Mouse (Mus musculus) limb, embryonic 12.5 days (tissue): ENCODE measurements at regions not wholly inside any gene's neighbourhood (a gene's known extent, or its start where the extent isn't known, plus 50 kb on each side); places are given as distances from the start of the nearest gene placed in this dataset. TPM values are rescaled to one million over a fixed set of nuclear protein-coding genes. Genes with fewer than 3 reads are reported as not detected.

ENCODE experiments used
- microRNA-seq: library from miRNA; unstranded; fragments of <30 nt; microRNA quantifications from one replicate; pipeline ENCODE4, GENCODE M21; 2017

Small RNA genes in the stretch of these regions (microRNA-seq; reads per million reads assigned to microRNA genes)
- not detected for gene Gm25347
